Mouse (Mus musculus) E14TG2a.4 (cell line): ENCODE results near the gene Gng5.

ENCODE experiments used
- CTCF ChIP-seq: conservative IDR thresholded peaks from 2 replicates; pipeline ENCODE4 v1.5.1; 2014; ENCODE audit warnings: low read length
- NANOG ChIP-seq: IDR thresholded peaks from 2 replicates; pipeline ENCODE4 v1.6.1; 2014; ENCODE audit warnings: borderline replicate concordance, low read length, mixed read lengths
- POU5F1 ChIP-seq: IDR thresholded peaks from 2 replicates; pipeline ENCODE4 v1.6.1; 2014; ENCODE audit warnings: low read length, borderline replicate concordance

DNA sequence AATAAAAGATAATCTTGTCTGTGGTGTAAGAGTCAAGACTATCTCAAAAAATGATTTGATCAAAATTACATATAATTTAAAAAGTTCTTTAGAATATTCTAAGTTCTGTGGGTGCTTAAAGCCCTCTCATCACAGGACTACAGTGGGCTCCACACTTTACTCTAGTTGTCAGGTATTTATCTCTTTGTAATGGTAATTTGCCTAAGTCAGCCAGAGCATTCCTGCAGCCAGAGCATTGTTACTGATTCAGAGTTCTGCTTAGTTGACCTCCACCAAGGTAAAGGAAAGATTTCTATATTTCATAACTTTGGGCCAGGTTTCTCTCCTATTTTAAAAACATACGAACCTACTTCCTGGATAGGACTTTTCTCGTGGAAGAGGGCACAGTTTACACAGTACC, 30.4 kb upstream of the Gng5 start:
- TF ChIP-seq CTCF (no peak), NANOG (no peak), POU5F1 (no peak)
